Mouse (Mus musculus): Measurements from ENCODE around the gene Olfr1501. TPM values are rescaled to one million over a fixed set of nuclear protein-coding genes. Genes with fewer than 3 reads are reported as not detected.

Gene Olfr1501
- polyA plus RNA-seq, 1 experiment from 2014 or later: not detected

DNA sequence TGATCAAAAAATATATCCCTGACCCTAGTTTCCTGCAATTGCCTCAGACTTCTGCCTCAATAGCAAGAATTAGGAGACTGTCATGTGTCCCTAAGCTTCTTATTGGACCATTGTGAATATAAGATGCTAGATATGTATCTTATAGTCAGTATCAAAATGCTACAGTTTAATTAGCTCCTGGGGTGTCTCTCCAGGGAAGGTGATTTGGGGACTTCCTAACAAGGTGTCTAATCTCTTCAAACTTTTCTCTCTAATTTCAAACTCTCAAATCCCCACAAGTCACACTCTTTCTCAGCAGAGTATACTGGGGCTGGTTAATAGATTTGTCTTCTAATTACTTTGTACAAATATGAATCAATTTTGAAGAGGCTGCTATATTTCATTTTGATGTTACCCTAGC, 52.4 kb downstream of the Olfr1501 start, which contains the start of gene Olfr1497:
Gene Olfr1497, minus strand, starts transcription at position 101 of the 400 bp plus-strand sequence.
- no peak within 1 kb of the TSS for H3K9ac ChIP-seq
- ATAC-seq (ENCODE audit: low FRiP score) (no peak), DNase-seq (ENCODE audit: low spot score) (no peak)
- no peak within 1 kb of the TSS for H3K4me3 ChIP-seq (replicated peaks; ENCODE audit: low read length)
- H3K27me3 ChIP-seq (ENCODE audit: control insufficient read depth, insufficient read depth, low read length): no peaks in the 10 kb centered on the region
- no peak within 1 kb of the TSS for H3K4me2 ChIP-seq (replicated peaks)
- H3K36me3 ChIP-seq (replicated peaks; ENCODE audit: control insufficient read depth, insufficient read depth): no peaks in the 10 kb centered on the region
- H3K9me3 ChIP-seq (ENCODE audit: control insufficient read depth, low read length): no peaks in the 10 kb centered on the region
- no peak within 1 kb of the TSS for H3K27ac ChIP-seq
- H3K4me1 ChIP-seq (replicated peaks; ENCODE audit: control insufficient read depth, insufficient read depth, low read length): no peaks in the 10 kb centered on the region

Other genes starting within 250 kb of the Olfr1501 start
- gene Olfr1487, start 233.3 kb downstream of the Olfr1501 start, polyA plus RNA-seq (2014; fragmentation: Nextera tagmentation; extraction: Ambion mirVana): not detected in 2 replicates
- not detected in 2 replicates for gene Olfr1489, start 219.1 kb downstream of the Olfr1501 start, polyA plus RNA-seq (2014; fragmentation: Nextera tagmentation; extraction: Ambion mirVana)
- gene Olfr1490, start 199.6 kb downstream of the Olfr1501 start, polyA plus RNA-seq (2014; fragmentation: Nextera tagmentation; extraction: Ambion mirVana): not detected in 2 replicates
- gene Olfr1491, start 153.4 kb downstream of the Olfr1501 start, polyA plus RNA-seq (2014; fragmentation: Nextera tagmentation; extraction: Ambion mirVana): not detected in 2 replicates
- gene Olfr1493-ps1, start 127.4 kb downstream of the Olfr1501 start, polyA plus RNA-seq (2014; fragmentation: Nextera tagmentation; extraction: Ambion mirVana): not detected in 2 replicates
- not detected in 2 replicates for gene Olfr1494, start 111.0 kb downstream of the Olfr1501 start, polyA plus RNA-seq (2014; fragmentation: Nextera tagmentation; extraction: Ambion mirVana)
- not detected in 2 replicates for gene Olfr1495, start 86.1 kb downstream of the Olfr1501 start, polyA plus RNA-seq (2014; fragmentation: Nextera tagmentation; extraction: Ambion mirVana)
- not detected in 2 replicates for gene Olfr1496, start 72.8 kb downstream of the Olfr1501 start, polyA plus RNA-seq (2014; fragmentation: Nextera tagmentation; extraction: Ambion mirVana)
- not detected in 2 replicates for gene Olfr1497, start 52.5 kb downstream of the Olfr1501 start, polyA plus RNA-seq (2014; fragmentation: Nextera tagmentation; extraction: Ambion mirVana)
- not detected in 2 replicates for gene Olfr1499, start 31.2 kb downstream of the Olfr1501 start, polyA plus RNA-seq (2014; fragmentation: Nextera tagmentation; extraction: Ambion mirVana)
- gene Olfr1500, start 20.2 kb downstream of the Olfr1501 start, polyA plus RNA-seq (2014; fragmentation: Nextera tagmentation; extraction: Ambion mirVana): not detected in 2 replicates
- gene Olfr1502, start 11.1 kb upstream of the Olfr1501 start, polyA plus RNA-seq (2014; fragmentation: Nextera tagmentation; extraction: Ambion mirVana): not detected in 2 replicates
- not detected in 2 replicates for gene Olfr1504, start 47.2 kb upstream of the Olfr1501 start, polyA plus RNA-seq (2014; fragmentation: Nextera tagmentation; extraction: Ambion mirVana)
- gene Olfr1505, start 62.8 kb upstream of the Olfr1501 start, polyA plus RNA-seq (2014; fragmentation: Nextera tagmentation; extraction: Ambion mirVana): not detected in 2 replicates

Data from hindbrain, embryonic 14.5 days (tissue).